Mouse (Mus musculus): ENCODE measurements around the gene Hoxc10. TPM values are rescaled to one million over a fixed set of nuclear protein-coding genes. Genes with fewer than 3 reads are reported as not detected.

The Hoxc10 gene
- total and polyA plus RNA-seq, 2 experiments from 2014 or later, result not detected

GRCm38 (mm10) chr15:102976631-102977422, 10.2 kb downstream of the Hoxc10 start:
- TF ChIP-seq CTCF (IDR thresholded peaks at IDR 0.05), result no peak
- H3K4me1 ChIP-seq (ENCODE audit: insufficient read depth, low read length), result no peaks in the 10 kb centered on the region
- WGBS, result 1% methylated on average over 37 of the region's 37 CpGs
- peaks cover 88% of the 10 kb centered on the region for H3K27me3 ChIP-seq (ENCODE audit: insufficient read depth, low read length)
- no peak overlapping the region for H3K27ac ChIP-seq (ENCODE audit: low read depth, low read length)
- no peak overlapping the region for H3K4me3 ChIP-seq (ENCODE audit: low read depth, low read length)
- no peak for DNase-seq (ENCODE audit: low spot score)
- no peak overlapping the region for H3K9ac ChIP-seq (replicated peaks; ENCODE audit: low read length, poor library complexity, severe bottlenecking)
- H3K36me3 ChIP-seq (ENCODE audit: insufficient read depth, low read length), result no peaks in the 10 kb centered on the region
- ATAC-seq (ENCODE audit: low FRiP score), result no peak
- no peaks in the 10 kb centered on the region for H3K9me3 ChIP-seq (ENCODE audit: low read length)
- no peak overlapping the region for H3K4me2 ChIP-seq (ENCODE audit: low read depth, low read length, poor library complexity, severe bottlenecking)

- WGBS, result 3% methylated on average over 16 of the region's 16 CpGs
- DNase-seq (ENCODE audit: low spot score), result no peak
- Histone ChIP-seq H3K36me3 (ENCODE audit: insufficient read depth, low read length) (no peaks in the 10 kb centered on the region), H3K4me2 (ENCODE audit: low read depth, low read length, poor library complexity, severe bottlenecking) (no peak overlapping the region), H3K27ac (ENCODE audit: low read depth, low read length) (no peak overlapping the region), H3K4me1 (ENCODE audit: insufficient read depth, low read length) (no peaks in the 10 kb centered on the region), H3K27me3 (ENCODE audit: insufficient read depth, low read length) (peaks cover 89% of the 10 kb centered on the region), H3K4me3 (ENCODE audit: low read depth, low read length) (no peak overlapping the region), H3K9me3 (ENCODE audit: low read length) (no peaks in the 10 kb centered on the region), H3K9ac (replicated peaks; ENCODE audit: low read length, poor library complexity, severe bottlenecking) (no peak overlapping the region)
- no peak for ATAC-seq (ENCODE audit: low FRiP score)
- TF ChIP-seq CTCF (IDR thresholded peaks at IDR 0.05), result no peak
These were observed 10.9 kb downstream of the Hoxc10 start for GRCm38 (mm10) chr15:102977423-102977974.

GRCm38 (mm10) chr15:102978615-102979515, 12.3 kb downstream of the Hoxc10 start:
- H3K4me2 ChIP-seq (ENCODE audit: low read depth, low read length, poor library complexity, severe bottlenecking), result no peak overlapping the region
- no peak for DNase-seq (ENCODE audit: low spot score)
- no peak overlapping the region for H3K9ac ChIP-seq (replicated peaks; ENCODE audit: low read length, poor library complexity, severe bottlenecking)
- H3K9me3 ChIP-seq (ENCODE audit: low read length), result no peaks in the 10 kb centered on the region
- no peak overlapping the region for H3K4me3 ChIP-seq (ENCODE audit: low read depth, low read length)
- H3K27me3 ChIP-seq (ENCODE audit: insufficient read depth, low read length), result peaks cover 88% of the 10 kb centered on the region
- ATAC-seq (ENCODE audit: low FRiP score), result no peak
- H3K4me1 ChIP-seq (ENCODE audit: insufficient read depth, low read length), result no peaks in the 10 kb centered on the region
- WGBS, result 1% methylated on average over 13 of the region's 13 CpGs
- H3K27ac ChIP-seq (ENCODE audit: low read depth, low read length), result no peak overlapping the region
- no peaks in the 10 kb centered on the region for H3K36me3 ChIP-seq (ENCODE audit: insufficient read depth, low read length)
- TF ChIP-seq CTCF (IDR thresholded peaks at IDR 0.05), result no peak

- DNase-seq (ENCODE audit: low spot score) (no peak), ATAC-seq (ENCODE audit: low FRiP score) (no peak)
- H3K4me3 ChIP-seq (ENCODE audit: low read depth, low read length), result no peak overlapping the region
- TF ChIP-seq CTCF (IDR thresholded peaks at IDR 0.05), result no peak
- H3K27me3 ChIP-seq (ENCODE audit: insufficient read depth, low read length), result peaks cover 90% of the 10 kb centered on the region
- no peaks in the 10 kb centered on the region for H3K36me3 ChIP-seq (ENCODE audit: insufficient read depth, low read length)
- H3K4me1 ChIP-seq (ENCODE audit: insufficient read depth, low read length), result no peaks in the 10 kb centered on the region
- no peak overlapping the region for H3K4me2 ChIP-seq (ENCODE audit: low read depth, low read length, poor library complexity, severe bottlenecking)
- H3K27ac ChIP-seq (ENCODE audit: low read depth, low read length), result no peak overlapping the region
- no peaks in the 10 kb centered on the region for H3K9me3 ChIP-seq (ENCODE audit: low read length)
- H3K9ac ChIP-seq (replicated peaks; ENCODE audit: low read length, poor library complexity, severe bottlenecking), result no peak overlapping the region
- WGBS, result 0% methylated on average over 1 of the region's 1 CpGs
These were observed 13.3 kb downstream of the Hoxc10 start for GRCm38 (mm10) chr15:102979936-102980335.

GRCm38 (mm10) chr15:102980352-102980751, 13.8 kb downstream of the Hoxc10 start:
- no peak overlapping the region for H3K9ac ChIP-seq (replicated peaks; ENCODE audit: low read length, poor library complexity, severe bottlenecking)
- no peaks in the 10 kb centered on the region for H3K9me3 ChIP-seq (ENCODE audit: low read length)

More at GRCm38 (mm10) chr15:102980352-102980751, 13.8 kb downstream of the Hoxc10 start:
- no peak for ATAC-seq (ENCODE audit: low FRiP score)
- WGBS, result 3% methylated on average over 11 of the region's 11 CpGs
- H3K4me1 ChIP-seq (ENCODE audit: insufficient read depth, low read length), result no peaks in the 10 kb centered on the region
- TF ChIP-seq CTCF (IDR thresholded peaks at IDR 0.05), result no peak
- H3K4me2 ChIP-seq (ENCODE audit: low read depth, low read length, poor library complexity, severe bottlenecking), result no peak overlapping the region
- H3K27me3 ChIP-seq (ENCODE audit: insufficient read depth, low read length), result peaks cover 90% of the 10 kb centered on the region
- H3K4me3 ChIP-seq (ENCODE audit: low read depth, low read length), result no peak overlapping the region
- DNase-seq (ENCODE audit: low spot score), result no peak
- H3K36me3 ChIP-seq (ENCODE audit: insufficient read depth, low read length), result no peaks in the 10 kb centered on the region
- no peak overlapping the region for H3K27ac ChIP-seq (ENCODE audit: low read depth, low read length)
